Mouse (Mus musculus) embryonic fibroblast, embryonic 13.5 days (primary cell): ENCODE measurements at regions not wholly inside any gene's neighbourhood (a gene's known extent, or its start where the extent isn't known, plus 50 kb on each side); places are given as distances from the start of the nearest gene placed in this dataset.

Source experiments
- CTCF ChIP-seq: IDR thresholded peaks from 2 replicates; pipeline ENCODE4 v1.5.1; 2011; ENCODE audit warnings: mild to moderate bottlenecking, control low read depth, low read length, moderate library complexity, borderline replicate concordance; ENCODE audit not compliant: insufficient read depth
- POLR2A ChIP-seq: IDR thresholded peaks from 2 replicates; pipeline ENCODE4 v1.6.1; 2011; ENCODE audit warnings: low read depth, mild to moderate bottlenecking, control low read depth, low read length, moderate library complexity

DNA sequence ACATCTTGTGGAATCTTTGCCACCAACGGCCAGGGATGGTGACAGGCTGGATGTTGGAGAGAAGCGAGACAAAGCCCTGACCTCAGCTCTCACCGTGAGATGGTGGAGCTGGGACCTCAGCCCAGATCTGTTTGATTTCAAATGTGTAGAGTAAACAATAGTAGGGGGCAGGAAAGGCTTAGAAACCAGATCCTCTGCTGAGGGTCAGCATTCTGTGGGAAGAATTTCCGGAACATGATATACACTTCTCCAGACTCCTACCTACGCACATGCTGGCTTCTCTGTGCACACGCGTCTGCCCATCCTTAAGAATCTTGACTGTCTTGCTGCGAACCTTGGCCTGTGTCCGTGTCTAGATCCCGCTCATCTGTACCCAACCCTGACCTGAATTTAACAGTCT lies 129.7 kb downstream of the Plpp3 start:
- no peak for TF ChIP-seq CTCF
- no peak for TF ChIP-seq POLR2A
